Mouse (Mus musculus): Measurements from ENCODE around the gene Psg25. TPM values are rescaled to one million over a fixed set of nuclear protein-coding genes. Genes with fewer than 3 reads are reported as not detected.

Psg25 gene
- polyA plus RNA-seq, 1 experiment from 2014 or later: not detected

GRCm38 (mm10) chr7:18484077-18484476, 48.0 kb downstream of the Psg25 start, which contains the start of gene Psg26:
Psg26 (minus strand) TSS chr7:18484177.
- no peak within 1 kb of the TSS for H3K27ac ChIP-seq (ENCODE audit: low read depth, low read length)
- DNase-seq (ENCODE audit: low spot score): no peak
- H3K9me3 ChIP-seq (ENCODE audit: control insufficient read depth, low read length): no peaks in the 10 kb centered on the region
- no peak within 1 kb of the TSS for H3K9ac ChIP-seq (ENCODE audit: low read length)
- WGBS: 63% methylated on average over 1 of the region's 1 CpGs
- no peaks in the 10 kb centered on the region for H3K27me3 ChIP-seq (ENCODE audit: control insufficient read depth, insufficient read depth, low read length)
- no peak for ATAC-seq (ENCODE audit: insufficient read depth, low FRiP score, low TSS enrichment)
- H3K4me3 ChIP-seq (ENCODE audit: low read depth, low read length): no peak within 1 kb of the TSS
- H3K4me1 ChIP-seq (ENCODE audit: control insufficient read depth, insufficient read depth, low read length): no peaks in the 10 kb centered on the region
- H3K4me2 ChIP-seq (ENCODE audit: low read depth): no peak within 1 kb of the TSS
- H3K36me3 ChIP-seq (ENCODE audit: control insufficient read depth, insufficient read depth, low read length): no peaks in the 10 kb centered on the region

Other genes starting within 250 kb of the Psg25 start
- not detected in 2 replicates for gene Psg18, start 177.3 kb downstream of the Psg25 start, polyA plus RNA-seq (2014; fragmentation: Nextera tagmentation; extraction: Ambion mirVana)
- gene Psg28, start 100.2 kb downstream of the Psg25 start, polyA plus RNA-seq (2014; fragmentation: Nextera tagmentation; extraction: Ambion mirVana): not detected in 2 replicates
- not detected in 2 replicates for gene Psg26, start 48.1 kb downstream of the Psg25 start, polyA plus RNA-seq (2014; fragmentation: Nextera tagmentation; extraction: Ambion mirVana)
- not detected in 2 replicates for gene Psg27, start 35.0 kb upstream of the Psg25 start, polyA plus RNA-seq (2014; fragmentation: Nextera tagmentation; extraction: Ambion mirVana)
- not detected in 2 replicates for gene Psg23, start 84.2 kb upstream of the Psg25 start, polyA plus RNA-seq (2014; fragmentation: Nextera tagmentation; extraction: Ambion mirVana)
- gene Psg21, start 124.5 kb upstream of the Psg25 start, polyA plus RNA-seq (2014; fragmentation: Nextera tagmentation; extraction: Ambion mirVana): not detected in 2 replicates
- not detected in 2 replicates for gene Psg20, start 153.9 kb upstream of the Psg25 start, polyA plus RNA-seq (2014; fragmentation: Nextera tagmentation; extraction: Ambion mirVana)
- not detected in 2 replicates for gene Psg22, start 185.8 kb upstream of the Psg25 start, polyA plus RNA-seq (2014; fragmentation: Nextera tagmentation; extraction: Ambion mirVana)